Mouse (Mus musculus): ENCODE measurements around the gene Kat8. TPM values are rescaled to one million over a fixed set of nuclear protein-coding genes. Genes with fewer than 3 reads are reported as not detected.

The Kat8 gene
- total and polyA plus RNA-seq, 2 experiments from 2014 or later = 17.0 to 22.6 TPM

- no peak overlapping the region for H3K27ac ChIP-seq (ENCODE audit: low read depth)
- no peak for DNase-seq (ENCODE audit: low spot score)
- no peak overlapping the region for H3K9ac ChIP-seq (replicated peaks; ENCODE audit: low read depth, low read length)
- TF ChIP-seq CTCF (IDR thresholded peaks at IDR 0.05; ENCODE audit: low read depth) (no peak), EP300 (IDR thresholded peaks at IDR 0.05; ENCODE audit: low read depth) (no peak)
- no peak overlapping the region for H3K4me2 ChIP-seq (ENCODE audit: low read depth, low read length)
- no peak overlapping the region for H3K4me3 ChIP-seq (ENCODE audit: low read depth, low read length)
- H3K36me3 ChIP-seq (replicated peaks; ENCODE audit: control insufficient read depth, insufficient read depth, low read length) = peaks cover 21% of the 10 kb centered on the region
- H3K9me3 ChIP-seq (replicated peaks; ENCODE audit: control insufficient read depth, low read length) = no peaks in the 10 kb centered on the region
- 0 out of 2 replicates have a peak, but pooled peaks cover 4% of the 10 kb centered on the region for H3K27me3 ChIP-seq (ENCODE audit: control insufficient read depth, insufficient read depth, low read length)
- H3K4me1 ChIP-seq (ENCODE audit: control insufficient read depth, insufficient read depth) = 0 out of 2 replicates have a peak, but pooled peaks cover 5% of the 10 kb centered on the region
- no peak for ATAC-seq (ENCODE audit: insufficient read depth, low read depth)
- 84% methylated on average over 11 of the region's 11 CpGs for WGBS
Measured at GRCm38 (mm10) chr7:127927726-127928125, 15.4 kb downstream of the Kat8 start.

- Histone ChIP-seq H3K4me2 (ENCODE audit: low read depth, low read length) (no peak overlapping the region), H3K9ac (replicated peaks; ENCODE audit: low read depth, low read length) (no peak overlapping the region), H3K36me3 (replicated peaks; ENCODE audit: control insufficient read depth, insufficient read depth, low read length) (peaks cover 21% of the 10 kb centered on the region), H3K4me1 (ENCODE audit: control insufficient read depth, insufficient read depth) (0 out of 2 replicates have a peak, but pooled peaks cover 5% of the 10 kb centered on the region), H3K27me3 (ENCODE audit: control insufficient read depth, insufficient read depth, low read length) (0 out of 2 replicates have a peak, but pooled peaks cover 4% of the 10 kb centered on the region), H3K4me3 (ENCODE audit: low read depth, low read length) (no peak overlapping the region), H3K9me3 (replicated peaks; ENCODE audit: control insufficient read depth, low read length) (no peaks in the 10 kb centered on the region), H3K27ac (ENCODE audit: low read depth) (no peak overlapping the region)
- WGBS = 43% methylated on average over 5 of the region's 5 CpGs
- TF ChIP-seq EP300 (IDR thresholded peaks at IDR 0.05; ENCODE audit: low read depth) = no peak
- no peak for TF ChIP-seq CTCF (IDR thresholded peaks at IDR 0.05; ENCODE audit: low read depth)
- no peak for DNase-seq (ENCODE audit: low spot score)
- ATAC-seq (ENCODE audit: insufficient read depth, low read depth) = no peak
Measured at GRCm38 (mm10) chr7:127928596-127928995, 16.3 kb downstream of the Kat8 start.

- no peak within 1 kb of the TSS for H3K27ac ChIP-seq (ENCODE audit: low read depth)
- H3K4me3 ChIP-seq (ENCODE audit: low read depth, low read length) = peak within 1 kb of the TSS; percentile 0; the same call in 1 of the 2 replicates
- peak within 1 kb of the TSS; percentile 16 for H3K4me2 ChIP-seq (ENCODE audit: low read depth, low read length)
- no peak for DNase-seq (ENCODE audit: low spot score)
- no peaks in the 10 kb centered on the region for H3K9me3 ChIP-seq (replicated peaks; ENCODE audit: control insufficient read depth, low read length)
- 31% methylated on average over 6 of the region's 6 CpGs for WGBS
- peaks cover 13% of the 10 kb centered on the region; the same call in 1 of the 2 replicates for H3K36me3 ChIP-seq (replicated peaks; ENCODE audit: control insufficient read depth, insufficient read depth, low read length)
- ATAC-seq (ENCODE audit: insufficient read depth, low read depth) = no peak
- 0 out of 2 replicates have a peak, but pooled peaks cover 4% of the 10 kb centered on the region for H3K27me3 ChIP-seq (ENCODE audit: control insufficient read depth, insufficient read depth, low read length)
- TF ChIP-seq CTCF (IDR thresholded peaks at IDR 0.05; ENCODE audit: low read depth) = no peak
- TF ChIP-seq EP300 (IDR thresholded peaks at IDR 0.05; ENCODE audit: low read depth) = no peak
- 0 out of 2 replicates have a peak, but pooled peaks cover 5% of the 10 kb centered on the region for H3K4me1 ChIP-seq (ENCODE audit: control insufficient read depth, insufficient read depth)
- no peak within 1 kb of the TSS for H3K9ac ChIP-seq (replicated peaks; ENCODE audit: low read depth, low read length)
Measured at GRCm38 (mm10) chr7:127929923-127930322, 17.6 kb downstream of the Kat8 start, which contains the start of gene Prss8. Prss8 (minus strand) TSS chr7:127930104.

- Histone ChIP-seq H3K9me3 (replicated peaks; ENCODE audit: control insufficient read depth, low read length) (no peaks in the 10 kb centered on the region), H3K4me3 (ENCODE audit: low read depth, low read length) (no peak overlapping the region), H3K36me3 (replicated peaks; ENCODE audit: control insufficient read depth, insufficient read depth, low read length) (peaks cover 7% of the 10 kb centered on the region; the same call in 1 of the 2 replicates), H3K9ac (replicated peaks; ENCODE audit: low read depth, low read length) (no peak overlapping the region), H3K4me2 (ENCODE audit: low read depth, low read length) (no peak overlapping the region), H3K4me1 (ENCODE audit: control insufficient read depth, insufficient read depth) (0 out of 2 replicates have a peak, but pooled peaks cover 5% of the 10 kb centered on the region), H3K27ac (ENCODE audit: low read depth) (no peak overlapping the region), H3K27me3 (ENCODE audit: control insufficient read depth, insufficient read depth, low read length) (0 out of 2 replicates have a peak, but pooled peaks cover 4% of the 10 kb centered on the region)
- WGBS = 82% methylated on average over 5 of the region's 5 CpGs
- DNase-seq (ENCODE audit: low spot score) (no peak), ATAC-seq (ENCODE audit: insufficient read depth, low read depth) (no peak)
- no peak for TF ChIP-seq EP300 (IDR thresholded peaks at IDR 0.05; ENCODE audit: low read depth)
- TF ChIP-seq CTCF (IDR thresholded peaks at IDR 0.05; ENCODE audit: low read depth) = no peak
Measured at GRCm38 (mm10) chr7:127930636-127931035, 18.3 kb downstream of the Kat8 start.

GRCm38 (mm10) chr7:127931351-127932135 is 19.2 kb downstream of the Kat8 start:
- no peak overlapping the region for H3K4me3 ChIP-seq (ENCODE audit: low read depth, low read length)

More at GRCm38 (mm10) chr7:127931351-127932135, 19.2 kb downstream of the Kat8 start:
- DNase-seq (ENCODE audit: low spot score) (peak; percentile 43), ATAC-seq (ENCODE audit: insufficient read depth, low read depth) (no peak)
- no peak overlapping the region for H3K4me2 ChIP-seq (ENCODE audit: low read depth, low read length)
- H3K9me3 ChIP-seq (replicated peaks; ENCODE audit: control insufficient read depth, low read length) = no peaks in the 10 kb centered on the region
- H3K36me3 ChIP-seq (replicated peaks; ENCODE audit: control insufficient read depth, insufficient read depth, low read length) = no peaks in the 10 kb centered on the region
- TF ChIP-seq CTCF (IDR thresholded peaks at IDR 0.05; ENCODE audit: low read depth) (no peak), EP300 (IDR thresholded peaks at IDR 0.05; ENCODE audit: low read depth) (no peak)
- 0 out of 2 replicates have a peak, but pooled peaks cover 4% of the 10 kb centered on the region for H3K27me3 ChIP-seq (ENCODE audit: control insufficient read depth, insufficient read depth, low read length)
- H3K4me1 ChIP-seq (ENCODE audit: control insufficient read depth, insufficient read depth) = 0 out of 2 replicates have a peak, but pooled peaks cover 5% of the 10 kb centered on the region
- no peak overlapping the region; the same call in 1 of the 2 replicates for H3K27ac ChIP-seq (ENCODE audit: low read depth)
- H3K9ac ChIP-seq (replicated peaks; ENCODE audit: low read depth, low read length) = no peak overlapping the region
- 43% methylated on average over 13 of the region's 13 CpGs for WGBS

Measured in heart, postnatal 0 days (tissue).